Mouse (Mus musculus): Measurements from ENCODE around the gene Col6a6. TPM values are rescaled to one million over a fixed set of nuclear protein-coding genes. Genes with fewer than 3 reads are reported as not detected.

Gene Col6a6
- total RNA-seq (2014; rRNA removed) (0.31 and 0.54 TPM in 2 replicates), polyA plus RNA-seq (2015; fragmentation: Nextera tagmentation; extraction: Ambion mirVana) (0.23 and 0.24 TPM in 2 replicates)

DNA sequence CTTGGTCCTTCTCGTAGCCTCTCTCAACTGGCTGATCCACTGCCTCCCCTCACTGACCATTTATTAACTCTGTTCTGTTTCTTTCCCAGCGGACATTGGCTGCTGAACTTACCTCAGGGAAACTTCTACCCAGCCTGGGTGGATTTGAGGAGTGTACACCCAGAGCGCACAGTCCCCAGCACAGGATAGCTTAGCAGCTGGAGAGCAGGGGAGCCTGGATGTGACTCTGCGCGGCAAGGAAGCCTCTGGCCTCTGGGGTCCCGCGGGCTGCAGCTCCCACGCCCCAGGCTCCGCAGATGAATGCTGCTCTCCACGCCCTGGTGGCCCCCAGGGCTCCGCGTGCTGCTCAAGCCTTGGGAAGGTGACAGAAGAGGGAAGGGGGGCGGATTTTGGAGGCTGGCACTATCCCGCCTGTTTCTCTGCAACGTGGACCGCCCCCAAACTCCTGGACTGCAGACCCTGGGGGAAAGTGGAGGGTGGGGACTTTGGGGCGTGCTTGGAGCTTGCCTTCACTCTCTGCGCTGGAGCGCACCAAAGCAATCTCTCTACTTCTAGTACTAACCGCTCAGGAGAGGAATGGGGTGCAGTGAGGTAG lies at the start of gene Col6a6:
Col6a6 (minus strand) TSS at position 370 of the 595 bp plus-strand sequence.
- WGBS: 20% methylated on average over 20 of the region's 20 CpGs
- H3K4me2 ChIP-seq (ENCODE audit: low read depth, low read length): peak within 1 kb of the TSS; percentile 18; the same call in 1 of the 2 replicates
- no peak for TF ChIP-seq CTCF (IDR thresholded peaks at IDR 0.05; ENCODE audit: low read depth)
- no peaks in the 10 kb centered on the region for H3K4me1 ChIP-seq (ENCODE audit: insufficient read depth, low read length)
- no peaks in the 10 kb centered on the region for H3K36me3 ChIP-seq (ENCODE audit: insufficient read depth, low read length)
- DNase-seq (ENCODE audit: low spot score): no peak
- no peak within 1 kb of the TSS for H3K27ac ChIP-seq
- H3K9ac ChIP-seq (replicated peaks; ENCODE audit: low read length): no peak within 1 kb of the TSS
- H3K4me3 ChIP-seq (ENCODE audit: low read length): no peak within 1 kb of the TSS
- no peak for ATAC-seq
- no peaks in the 10 kb centered on the region for H3K9me3 ChIP-seq (ENCODE audit: low read length)
- H3K27me3 ChIP-seq (ENCODE audit: insufficient read depth, low read length): no peaks in the 10 kb centered on the region

DNA sequence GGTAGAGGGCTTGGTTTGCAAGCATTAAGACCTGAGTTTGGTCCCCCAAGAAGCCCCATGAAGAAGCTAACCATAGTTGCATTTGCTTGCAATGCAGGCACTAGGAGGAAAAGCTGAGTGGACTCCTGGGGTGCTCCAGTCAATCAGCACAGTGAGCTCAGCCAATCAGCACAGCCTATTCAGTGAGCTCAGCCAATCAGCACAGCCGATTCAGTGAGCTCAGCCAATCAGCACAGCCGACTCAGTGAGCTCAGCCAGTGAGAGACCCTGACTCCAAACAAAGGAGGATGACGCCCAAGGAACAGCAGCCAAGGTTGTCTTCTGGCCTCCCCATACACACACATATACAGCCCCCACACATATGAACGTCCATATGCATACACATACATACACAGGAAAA lies 48.2 kb upstream of the Col6a6 start:
- Histone ChIP-seq H3K9me3 (ENCODE audit: low read length) (no peaks in the 10 kb centered on the region), H3K4me2 (ENCODE audit: low read depth, low read length) (no peak overlapping the region), H3K4me3 (ENCODE audit: low read length) (no peak overlapping the region), H3K4me1 (ENCODE audit: insufficient read depth, low read length) (no peaks in the 10 kb centered on the region), H3K9ac (replicated peaks; ENCODE audit: low read length) (no peak overlapping the region), H3K27me3 (ENCODE audit: insufficient read depth, low read length) (no peaks in the 10 kb centered on the region), H3K36me3 (ENCODE audit: insufficient read depth, low read length) (no peaks in the 10 kb centered on the region), H3K27ac (no peak overlapping the region)
- WGBS: 90% methylated on average over 4 of the region's 4 CpGs
- no peak for TF ChIP-seq CTCF (IDR thresholded peaks at IDR 0.05; ENCODE audit: low read depth)
- no peak for DNase-seq (ENCODE audit: low spot score)
- ATAC-seq: no peak

DNA sequence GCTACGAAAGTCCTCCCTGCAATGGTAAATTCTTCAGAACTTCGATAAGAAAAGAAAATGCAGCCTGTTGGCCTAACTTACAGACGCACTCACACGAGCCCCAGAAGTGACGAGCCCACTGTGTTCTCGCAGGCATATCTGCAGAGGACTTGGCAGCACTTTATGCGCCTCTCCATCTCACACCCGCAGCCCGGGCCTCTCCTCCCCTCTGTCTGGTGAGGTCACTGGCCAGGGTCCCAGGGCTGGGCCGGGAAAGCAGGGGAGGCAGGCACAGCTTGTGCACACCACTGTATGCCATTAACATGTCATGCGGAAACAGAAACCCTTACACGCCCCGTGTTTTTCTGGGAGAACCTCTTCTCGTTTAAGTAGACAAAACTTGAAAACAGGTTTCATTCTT lies 43.7 kb upstream of the Col6a6 start:
- no peaks in the 10 kb centered on the region for H3K27me3 ChIP-seq (ENCODE audit: insufficient read depth, low read length)
- ATAC-seq: no peak
- WGBS: 66% methylated on average over 14 of the region's 14 CpGs
- no peak overlapping the region for H3K27ac ChIP-seq
- H3K4me2 ChIP-seq (ENCODE audit: low read depth, low read length): no peak overlapping the region
- H3K36me3 ChIP-seq (ENCODE audit: insufficient read depth, low read length): no peaks in the 10 kb centered on the region
- H3K4me3 ChIP-seq (ENCODE audit: low read length): no peak overlapping the region
- H3K9me3 ChIP-seq (ENCODE audit: low read length): no peaks in the 10 kb centered on the region
- H3K9ac ChIP-seq (replicated peaks; ENCODE audit: low read length): no peak overlapping the region
- TF ChIP-seq CTCF (IDR thresholded peaks at IDR 0.05; ENCODE audit: low read depth): no peak
- no peak for DNase-seq (ENCODE audit: low spot score)
- no peaks in the 10 kb centered on the region for H3K4me1 ChIP-seq (ENCODE audit: insufficient read depth, low read length)

DNA sequence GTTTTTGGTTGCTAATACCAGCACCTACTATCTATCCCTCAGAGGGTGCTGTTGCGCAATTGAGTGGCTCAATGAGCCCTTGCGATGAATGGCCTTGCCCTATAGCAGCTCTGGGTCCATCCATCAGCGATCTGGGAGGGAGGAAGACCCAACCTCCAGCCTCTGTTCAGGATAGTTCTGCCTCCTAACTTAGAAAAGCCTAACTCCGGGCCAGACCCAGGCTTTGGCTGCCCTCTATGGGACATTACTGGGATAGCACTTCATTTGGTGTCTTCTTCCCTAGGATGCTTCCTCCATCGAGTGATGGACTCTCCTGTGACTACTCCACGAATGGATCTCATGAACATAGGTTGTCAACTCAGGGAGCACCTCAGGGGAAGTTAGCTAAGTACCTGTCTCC lies 29.8 kb upstream of the Col6a6 start:
- WGBS: 10% methylated on average over 6 of the region's 6 CpGs
- Histone ChIP-seq H3K27ac (no peak overlapping the region), H3K9ac (replicated peaks; ENCODE audit: low read length) (no peak overlapping the region), H3K4me2 (ENCODE audit: low read depth, low read length) (no peak overlapping the region), H3K4me1 (ENCODE audit: insufficient read depth, low read length) (no peaks in the 10 kb centered on the region), H3K27me3 (ENCODE audit: insufficient read depth, low read length) (no peaks in the 10 kb centered on the region), H3K36me3 (ENCODE audit: insufficient read depth, low read length) (no peaks in the 10 kb centered on the region), H3K4me3 (ENCODE audit: low read length) (no peak overlapping the region), H3K9me3 (ENCODE audit: low read length) (no peaks in the 10 kb centered on the region)
- peak; percentile 94 for TF ChIP-seq CTCF (IDR thresholded peaks at IDR 0.05; ENCODE audit: low read depth)
- DNase-seq (ENCODE audit: low spot score) (peak; percentile 85), ATAC-seq (peak; percentile 75; the same call in 1 of the 2 replicates)

DNA sequence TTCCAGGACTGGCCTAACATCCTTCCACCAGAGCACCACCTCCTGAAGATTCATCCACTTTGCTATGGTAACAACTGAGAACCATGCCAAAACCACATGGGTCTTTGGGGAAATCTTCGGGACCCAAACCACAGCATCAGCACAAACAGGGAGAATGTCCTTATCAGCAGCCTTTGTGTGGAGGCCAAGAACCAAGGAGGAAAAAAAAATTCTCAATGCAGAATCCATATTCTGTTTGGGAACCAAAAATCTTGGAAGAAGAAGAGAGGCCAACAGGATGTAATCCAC lies 24.8 kb upstream of the Col6a6 start:
- no peak for TF ChIP-seq CTCF (IDR thresholded peaks at IDR 0.05; ENCODE audit: low read depth)
- no peaks in the 10 kb centered on the region for H3K36me3 ChIP-seq (ENCODE audit: insufficient read depth, low read length)
- H3K9ac ChIP-seq (replicated peaks; ENCODE audit: low read length): no peak overlapping the region
- no peak overlapping the region for H3K4me3 ChIP-seq (ENCODE audit: low read length)
- DNase-seq (ENCODE audit: low spot score) (no peak), ATAC-seq (no peak)
- no peaks in the 10 kb centered on the region for H3K4me1 ChIP-seq (ENCODE audit: insufficient read depth, low read length)
- no peak overlapping the region for H3K27ac ChIP-seq
- H3K27me3 ChIP-seq (ENCODE audit: insufficient read depth, low read length): no peaks in the 10 kb centered on the region
- H3K4me2 ChIP-seq (ENCODE audit: low read depth, low read length): no peak overlapping the region
- H3K9me3 ChIP-seq (ENCODE audit: low read length): no peaks in the 10 kb centered on the region
- WGBS: 53% methylated on average over 1 of the region's 1 CpGs

DNA sequence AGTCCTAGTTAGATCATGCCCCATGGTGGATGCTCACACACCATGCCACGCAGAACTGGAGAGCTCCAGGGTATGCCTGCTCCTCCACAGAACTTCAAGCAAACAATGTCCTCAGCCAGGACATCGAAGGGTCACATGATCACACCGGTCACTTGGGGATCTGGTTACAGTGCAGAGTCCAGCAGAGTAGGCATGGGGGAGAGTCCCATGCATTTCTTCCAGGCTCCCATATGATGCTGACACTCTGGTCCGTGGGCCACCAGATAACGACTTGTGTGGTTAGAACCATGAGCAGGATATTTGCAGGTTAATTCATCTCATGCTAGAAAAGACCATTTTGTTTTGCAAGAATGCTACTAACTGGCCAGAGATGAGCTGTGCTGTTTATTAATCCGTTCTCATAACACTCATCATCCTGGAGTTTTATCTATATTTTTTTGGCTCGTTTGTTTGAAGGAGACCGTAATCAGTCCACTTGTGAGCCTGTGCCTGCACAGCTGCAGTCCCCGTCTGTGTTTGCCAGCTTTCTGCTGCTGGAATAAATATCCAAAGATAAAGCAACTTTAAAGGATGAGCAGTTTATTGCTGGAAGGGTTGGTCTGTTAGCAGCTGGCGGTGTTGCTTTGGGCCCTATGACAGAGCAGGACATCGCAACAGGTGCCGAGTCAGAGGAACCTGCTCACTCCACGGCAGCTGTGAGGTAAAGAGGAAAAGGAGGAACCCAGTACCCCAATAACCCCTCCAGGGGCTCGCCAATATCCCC lies 24.2 kb upstream of the Col6a6 start:
- DNase-seq (ENCODE audit: low spot score): no peak
- no peak for TF ChIP-seq CTCF (IDR thresholded peaks at IDR 0.05; ENCODE audit: low read depth)
- 81% methylated on average over 14 of the region's 14 CpGs for WGBS

DNA sequence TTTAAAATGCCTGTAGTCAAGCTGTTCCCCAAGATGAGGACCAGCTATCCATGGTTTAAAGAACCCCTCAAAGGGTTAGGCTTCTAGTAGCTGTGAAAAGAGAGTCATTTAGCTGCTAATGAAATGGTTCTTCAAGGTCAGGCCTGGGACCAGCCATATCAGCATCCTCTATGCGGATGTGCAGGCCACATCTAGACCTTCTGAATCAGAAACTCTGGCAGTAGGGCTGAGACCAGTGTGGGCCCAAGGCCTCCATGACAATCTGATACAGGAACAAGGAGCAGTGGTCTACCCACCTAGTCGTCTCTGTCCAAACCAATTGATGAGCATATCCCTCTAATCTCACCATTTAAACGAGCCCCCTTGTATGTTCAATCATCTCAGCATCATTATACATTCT lies 23.1 kb upstream of the Col6a6 start:
- TF ChIP-seq CTCF (IDR thresholded peaks at IDR 0.05; ENCODE audit: low read depth): no peak
- H3K27ac ChIP-seq: no peak overlapping the region
- no peaks in the 10 kb centered on the region for H3K27me3 ChIP-seq (ENCODE audit: insufficient read depth, low read length)
- no peak overlapping the region for H3K4me3 ChIP-seq (ENCODE audit: low read length)
- ATAC-seq: no peak
- H3K9me3 ChIP-seq (ENCODE audit: low read length): no peaks in the 10 kb centered on the region
- DNase-seq (ENCODE audit: low spot score): no peak
- no peaks in the 10 kb centered on the region for H3K4me1 ChIP-seq (ENCODE audit: insufficient read depth, low read length)
- H3K36me3 ChIP-seq (ENCODE audit: insufficient read depth, low read length): no peaks in the 10 kb centered on the region
- WGBS: 79% methylated on average over 3 of the region's 3 CpGs
- no peak overlapping the region for H3K9ac ChIP-seq (replicated peaks; ENCODE audit: low read length)
- no peak overlapping the region for H3K4me2 ChIP-seq (ENCODE audit: low read depth, low read length)

More for the DNA sequence above, 24.2 kb upstream of the Col6a6 start:
- Histone ChIP-seq H3K9me3 (ENCODE audit: low read length) (no peaks in the 10 kb centered on the region), H3K9ac (replicated peaks; ENCODE audit: low read length) (no peak overlapping the region), H3K27me3 (ENCODE audit: insufficient read depth, low read length) (no peaks in the 10 kb centered on the region), H3K4me2 (ENCODE audit: low read depth, low read length) (no peak overlapping the region), H3K27ac (no peak overlapping the region), H3K4me1 (ENCODE audit: insufficient read depth, low read length) (no peaks in the 10 kb centered on the region), H3K36me3 (ENCODE audit: insufficient read depth, low read length) (no peaks in the 10 kb centered on the region), H3K4me3 (ENCODE audit: low read length) (no peak overlapping the region)
- ATAC-seq: no peak
